Mouse (Mus musculus): ENCODE measurements around the gene Ly6g6e. TPM values are rescaled to one million over a fixed set of nuclear protein-coding genes. Genes with fewer than 3 reads are reported as not detected.
A peak's percentile ranks its signal among the peaks of the same experiment; 100 is the strongest.

Gene Ly6g6e
- total and polyA plus RNA-seq, 3 experiments: 0.23 TPM; not detected in 2

DNA sequence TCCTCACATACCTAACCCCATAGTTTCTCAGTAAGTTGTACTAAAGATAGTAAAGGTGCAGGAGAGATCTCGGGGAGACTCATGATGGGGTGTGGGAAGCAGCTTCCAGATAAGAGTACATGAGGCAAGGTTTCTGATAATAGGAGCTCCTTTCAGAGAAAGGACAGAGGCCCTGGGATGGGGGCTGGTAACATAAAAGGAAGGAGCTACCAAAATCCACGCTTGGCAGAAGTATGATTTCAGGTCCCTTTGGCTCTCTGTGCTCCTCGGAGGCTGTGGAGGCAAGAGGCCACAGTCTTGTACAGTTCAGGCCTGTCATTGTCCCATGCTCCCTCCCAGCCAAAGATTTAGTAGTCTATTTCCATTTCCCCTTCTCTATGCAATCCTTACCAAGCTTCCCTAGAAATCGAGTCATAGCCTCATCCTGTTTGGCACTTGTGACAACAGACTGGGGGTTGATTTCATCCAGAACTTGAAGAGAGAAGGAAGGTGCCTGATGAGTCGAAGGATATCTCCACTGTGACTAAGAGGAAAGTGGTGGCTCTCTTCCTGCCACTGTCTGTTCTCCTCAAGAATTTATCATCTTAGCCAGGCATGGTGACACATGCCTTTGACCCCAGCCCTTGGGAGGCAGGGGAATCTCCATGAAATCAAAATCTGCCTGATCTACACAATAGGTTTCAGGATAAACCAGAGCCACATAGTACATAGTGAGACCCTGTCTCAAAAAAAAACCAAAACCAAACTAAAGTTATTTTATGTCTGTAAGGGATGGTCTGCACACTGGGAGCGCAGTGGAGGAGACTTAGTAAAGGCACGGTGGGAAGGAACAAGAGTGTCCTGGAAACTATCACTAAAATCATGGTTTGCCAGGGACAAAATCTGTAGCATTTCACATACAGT lies 31.5 kb upstream of the Ly6g6e start:
- H3K79me2 ChIP-seq (ENCODE audit: control insufficient read depth, insufficient read depth, low read length, poor library complexity): peaks cover 7% of the 10 kb centered on the region
- peak; percentile 77 for DNase-seq (ENCODE audit: low read depth, low spot score)
- H3K4me1 ChIP-seq (ENCODE audit: control insufficient read depth in 1 of 2, insufficient read depth in 2 of 2, low read length in 2 of 2): peaks cover 7 to 41% of the 10 kb centered on the region in 2 experiments
- H3K9me3 ChIP-seq (replicated peaks; ENCODE audit: insufficient read depth, low read length): no peaks in the 10 kb centered on the region
- no peaks in the 10 kb centered on the region for H3K27me3 ChIP-seq (ENCODE audit: control insufficient read depth in 1 of 2, insufficient read depth in 2 of 2, low read length in 2 of 2)
- peak overlapping the region; percentile 85 for H3K9ac ChIP-seq (ENCODE audit: control insufficient read depth, low read depth, low read length, poor library complexity, severe bottlenecking)
- peak overlapping the region; percentile 91 for H3K27ac ChIP-seq (ENCODE audit: control insufficient read depth, low read depth, low read length)
- H3K36me3 ChIP-seq (ENCODE audit: control insufficient read depth in 1 of 2, insufficient read depth in 2 of 2, low read length in 2 of 2): peaks cover 0 to 30% of the 10 kb centered on the region in 2 experiments; a peak in 2 of 4 replicates
- H3K4me3 ChIP-seq (ENCODE audit: control insufficient read depth in 1 of 2, insufficient read depth in 1 of 2, low read depth in 2 of 2, low read length in 2 of 2): peak overlapping the region; percentile 47 to 53; a peak in 3 of 4 replicates
- peak; percentile 83 for TF ChIP-seq MYC (IDR thresholded peaks at IDR 0.05; ENCODE audit: low read depth, low read length)
- peak; percentile 77 for TF ChIP-seq ZNF384 (IDR thresholded peaks at IDR 0.05; ENCODE audit: low read depth, low read length)
- TF ChIP-seq TAL1 (IDR thresholded peaks at IDR 0.05; ENCODE audit: low read length): peak; percentile 58
- no peak for TF ChIP-seq MEF2A (IDR thresholded peaks at IDR 0.05; ENCODE audit: extremely low read depth, insufficient replicate concordance, low read depth, low read length, poor library complexity, severe bottlenecking)
- TF ChIP-seq USF1 (IDR thresholded peaks at IDR 0.05; ENCODE audit: low read depth, low read length): peak; percentile 22; the same call in 1 of the 2 replicates
- TF ChIP-seq E2F4 (IDR thresholded peaks at IDR 0.05; ENCODE audit: borderline replicate concordance, low read depth, low read length): no peak
- TF ChIP-seq MAX (IDR thresholded peaks at IDR 0.05; ENCODE audit: low read length): peak; percentile 64; the same call in 1 of the 2 replicates
- TF ChIP-seq MAFK (IDR thresholded peaks at IDR 0.05; ENCODE audit: borderline replicate concordance, low read depth, low read length): no peak
- peak; percentile 59 for TF ChIP-seq TBP (IDR thresholded peaks at IDR 0.05; ENCODE audit: low read depth, low read length)
- TF ChIP-seq POLR2AphosphoS5 (IDR thresholded peaks at IDR 0.05; ENCODE audit: borderline replicate concordance, low read depth, low read length): no peak
- TF ChIP-seq POLR2AphosphoS2 (IDR thresholded peaks at IDR 0.05; ENCODE audit: low read length): no peak
- TF ChIP-seq ETS1 (IDR thresholded peaks at IDR 0.05; ENCODE audit: low read depth, low read length): peak; percentile 87
- TF ChIP-seq NELFE (IDR thresholded peaks at IDR 0.05; ENCODE audit: low read depth, low read length): peak; percentile 37; the same call in 1 of the 2 replicates
- TF ChIP-seq CTCF (IDR thresholded peaks at IDR 0.05 in 2 of 3, conservative IDR thresholded peaks at IDR 0.05 in 1 of 3; ENCODE audit: control insufficient read depth in 1 of 3, insufficient read depth in 1 of 3, low read depth in 2 of 3, low read length in 3 of 3, poor library complexity in 1 of 3, severe bottlenecking in 1 of 3): no peak
- TF ChIP-seq EP300 (IDR thresholded peaks at IDR 0.05; ENCODE audit: low read depth in 1 of 2, low read length in 2 of 2): peak; percentile 74 to 89
- TF ChIP-seq CHD2 (IDR thresholded peaks at IDR 0.05; ENCODE audit: low read length): peak; percentile 59
- peak; percentile 43; the same call in 1 of the 2 replicates for TF ChIP-seq MXI1 (IDR thresholded peaks at IDR 0.05; ENCODE audit: low read depth, low read length)
- no peak for TF ChIP-seq KAT2A (conservative IDR thresholded peaks at IDR 0.05; ENCODE audit: low read depth, low read length)
- TF ChIP-seq GATA1 (IDR thresholded peaks at IDR 0.05; ENCODE audit: low read depth, low read length): peak; percentile 93
- 0 out of 2 replicates have a peak, but pooled peaks have one; percentile 56 for TF ChIP-seq CHD1 (IDR thresholded peaks at IDR 0.05; ENCODE audit: low read depth, low read length)
- no peak for TF ChIP-seq USF2 (IDR thresholded peaks at IDR 0.05; ENCODE audit: borderline replicate concordance in 1 of 2, insufficient read depth in 1 of 2, low read depth in 1 of 2, low read length in 2 of 2)
- TF ChIP-seq ZKSCAN1 (IDR thresholded peaks at IDR 0.05; ENCODE audit: low read depth, low read length): no peak
- peak in 1 of 2 experiments; percentile 58; a peak in 2 of 4 replicates for TF ChIP-seq POLR2A (IDR thresholded peaks at IDR 0.05; ENCODE audit: control insufficient read depth in 1 of 2, insufficient read depth in 1 of 2, low read depth in 1 of 2, low read length in 2 of 2, poor library complexity in 1 of 2)
- no peak for TF ChIP-seq UBTF (IDR thresholded peaks at IDR 0.05; ENCODE audit: borderline replicate concordance, insufficient read depth, low read depth, low read length)
- TF ChIP-seq RCOR1 (IDR thresholded peaks at IDR 0.05; ENCODE audit: low read depth, low read length): peak; percentile 87
- TF ChIP-seq ZC3H11A (IDR thresholded peaks at IDR 0.05; ENCODE audit: low read depth, low read length): no peak
- 0 out of 2 replicates have a peak, but pooled peaks have one; percentile 27 for TF ChIP-seq HCFC1 (IDR thresholded peaks at IDR 0.05; ENCODE audit: low read depth, low read length)
- no peak for TF ChIP-seq RAD21 (IDR thresholded peaks at IDR 0.05; ENCODE audit: low read depth, low read length)
- TF ChIP-seq MYB (IDR thresholded peaks at IDR 0.05; ENCODE audit: low read depth, low read length): no peak
- 0 out of 2 replicates have a peak, but pooled peaks have one; percentile 20 for TF ChIP-seq MAZ (IDR thresholded peaks at IDR 0.05; ENCODE audit: low read depth, low read length)
- TF ChIP-seq NRF1 (IDR thresholded peaks at IDR 0.05; ENCODE audit: insufficient read depth, low read depth, low read length, poor library complexity, severe bottlenecking): no peak
- no peak for TF ChIP-seq ELF1 (IDR thresholded peaks at IDR 0.05; ENCODE audit: low read depth, low read length)
- no peak for TF ChIP-seq GABPA (IDR thresholded peaks at IDR 0.05; ENCODE audit: low read depth, low read length)
- no peak for TF ChIP-seq ZMIZ1 (IDR thresholded peaks at IDR 0.05; ENCODE audit: low read depth, low read length)
